Mouse (Mus musculus) erythroid progenitor cell, adult 5-6 weeks (primary cell): ENCODE measurements around the gene Gm20916. TPM values are rescaled to one million over a fixed set of nuclear protein-coding genes. Genes with fewer than 3 reads are reported as not detected.
"Not testable (repeated sequence)": the region's sequence is repeated elsewhere in the genome, so short reads cannot be mapped to it uniquely, and the experiment has no call there.

Experiments used
- ATAC-seq: replicated peaks from 2 replicates; pipeline ENCODE4 v1.8.0; 2016; ENCODE audit warnings: moderate number of reproducible peaks, mild to moderate bottlenecking, moderate TSS enrichment, inconsistent platforms; ENCODE audit not compliant: poor library complexity, low FRiP score, severe bottlenecking
- total RNA-seq, 2 experiments: library from RNA; stranded (forward) in 1 of 2; stranded (reverse) in 1 of 2; fragments of 150-400 nt in 1 of 2; fragments of 186-747, 209-891 nt in 1 of 2; gene quantifications; 2 replicates each; pipeline versions ENCODE4 v1.2.3 to v1.2.4; 2015 to 2017; ENCODE audit warnings: low replicate concordance in 2 of 2

The Gm20916 gene
- total RNA-seq (2015; ENCODE audit: low replicate concordance) (not detected in 2 replicates), total RNA-seq (2017; ENCODE audit: low replicate concordance) (not detected in 2 replicates)

DNA sequence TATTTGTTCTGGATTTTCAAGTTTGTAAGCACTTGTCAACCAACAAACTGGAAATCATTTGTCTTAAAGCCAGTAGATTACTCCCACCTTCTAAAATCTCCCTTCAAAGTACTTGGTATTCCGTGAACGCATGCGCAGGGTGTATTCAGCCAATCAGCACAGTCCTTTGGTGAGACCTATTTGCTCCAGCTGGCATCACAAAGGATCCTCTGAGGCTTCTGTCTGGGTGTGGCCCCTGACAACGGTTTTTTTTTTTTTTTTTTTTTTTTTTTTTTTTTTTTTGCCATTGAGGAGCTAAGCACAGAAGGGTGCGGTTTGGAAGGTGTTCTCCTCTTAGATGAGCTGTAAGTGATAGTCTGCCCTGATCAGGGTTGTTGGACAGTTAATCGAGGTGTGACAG is at the start of gene Gm20916:
Gene Gm20916, plus strand, starts transcription at position 301 of the 400 bp plus-strand sequence.
- not testable (repeated sequence) for ATAC-seq

Other genes starting within 250 kb of the Gm20916 start
- gene Gm20917, start 168.4 kb upstream of the Gm20916 start, total RNA-seq (2015; ENCODE audit: low replicate concordance) = not detected in 2 replicates
- not detected in 2 replicates for gene Gm20917, start 168.4 kb upstream of the Gm20916 start, total RNA-seq (2017; ENCODE audit: low replicate concordance)